Mouse (Mus musculus) stomach, postnatal 0 days (tissue): ENCODE results near the gene Dcbld2.

Source experiments
- CTCF ChIP-seq: IDR thresholded peaks from 2 replicates; pipeline ENCODE4 v1.5.1; 2016; ENCODE audit warnings: antibody characterized with exemption, low read depth, mild to moderate bottlenecking, moderate library complexity
- EP300 ChIP-seq: optimal IDR thresholded peaks from 2 replicates; pipeline ENCODE3; 2016; ENCODE audit warnings: antibody characterized with exemption

DNA sequence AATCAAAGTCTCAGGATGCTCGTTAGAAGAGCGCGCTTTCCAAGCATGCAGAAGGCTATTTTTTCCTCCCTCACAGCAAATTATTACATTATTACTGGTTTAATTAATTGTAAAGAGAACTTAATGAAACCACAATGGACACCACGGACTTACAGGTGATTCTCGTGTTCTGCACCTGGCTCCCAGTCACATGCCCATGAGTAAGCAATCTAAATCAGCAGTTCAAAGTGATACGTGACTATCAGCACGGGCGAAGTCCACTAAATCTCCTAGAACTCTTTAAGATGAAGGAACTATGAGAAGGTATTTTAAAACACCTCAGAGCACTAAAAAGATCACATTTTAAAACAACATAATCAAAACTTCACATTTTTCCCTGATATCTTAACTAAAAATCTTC lies 61.8 kb downstream of the Dcbld2 start:
- no peak for TF ChIP-seq CTCF
- TF ChIP-seq EP300: no peak
